Mouse (Mus musculus) stomach, embryonic 14.5 days (tissue): ENCODE measurements around the gene Coq5. TPM values are rescaled to one million over a fixed set of nuclear protein-coding genes. Genes with fewer than 3 reads are reported as not detected.
A peak's percentile ranks its signal among the peaks of the same experiment; 100 is the strongest.

Experiments used
- ATAC-seq: fragments of 200-750 bp; cut with Nextera tagmentation; 2 replicates; pipeline ENCODE4 v1.8.0; 2017; ENCODE audit warnings: low read depth, moderate TSS enrichment; ENCODE audit not compliant: insufficient number of reproducible peaks, insufficient read depth, low FRiP score
- H3K27ac ChIP-seq: fragments of 300-500 bp; sonication (generic); 2 replicates; pipeline ENCODE4 v1.5.1; 2014; ENCODE audit warnings: mild to moderate bottlenecking, low read length, moderate library complexity, mixed read lengths
- H3K27me3 ChIP-seq: fragments of 300-500 bp; sonication (generic); 2 replicates; pipeline ENCODE4 v1.6.1; 2014; ENCODE audit warnings: low read length, control low read depth, mixed read lengths; ENCODE audit not compliant: control insufficient read depth, insufficient read depth
- H3K36me3 ChIP-seq: fragments of 300-500 bp; sonication (generic); 2 replicates; pipeline ENCODE4 v1.6.1; 2014; ENCODE audit warnings: mild to moderate bottlenecking, control low read depth, low read length, moderate library complexity, mixed read lengths; ENCODE audit not compliant: control insufficient read depth, insufficient read depth
- H3K4me1 ChIP-seq: fragments of 300-500 bp; sonication (generic); 2 replicates; pipeline ENCODE4 v1.6.1; 2014; ENCODE audit warnings: low read length, control low read depth, mixed read lengths; ENCODE audit not compliant: control insufficient read depth, insufficient read depth
- H3K4me2 ChIP-seq: fragments of 300-500 bp; sonication (generic); replicated peaks from 2 replicates; pipeline ENCODE4 v1.6.1; 2014; ENCODE audit warnings: low read depth, low read length, control low read depth
- H3K4me3 ChIP-seq: fragments of 300-500 bp; sonication (generic); 2 replicates; pipeline ENCODE4 v1.5.1; 2014; ENCODE audit warnings: low read depth, low read length, control low read depth
- H3K9ac ChIP-seq: fragments of 300-500 bp; sonication (generic); replicated peaks from 2 replicates; pipeline ENCODE4 v1.6.1; 2014; ENCODE audit warnings: low read depth, mild to moderate bottlenecking, control low read depth, low read length, moderate library complexity, mixed read lengths
- H3K9me3 ChIP-seq: fragments of 300-500 bp; sonication (generic); 2 replicates; pipeline ENCODE4 v1.6.1; 2016; ENCODE audit warnings: low read depth, low read length, control low read depth; ENCODE audit not compliant: control insufficient read depth
- WGBS: fragments of 180-500 bp; shearing (Covaris S2); extraction: QIAGEN DNeasy Blood & Tissue Kit; methylation state at CpG from one replicate; pipeline ENCODE4 v1.1.7; 2014; 5-methylcytosine and 5-hydroxymethylcytosine counted together
- polyA plus RNA-seq: library from polyadenylated mRNA; unstranded; fragments of >200 nt; fragmentation: Nextera tagmentation; extraction: Ambion mirVana; gene quantifications from 2 replicates; pipeline ENCODE4 v1.2.1, GENCODE M21; 2014

Gene Coq5
- polyA plus RNA-seq, 1 experiment from 2014 or later = 40.0 TPM

GRCm38 (mm10) chr5:115327610-115328548 lies 48.4 kb downstream of the Coq5 start:
- peak overlapping the region; percentile 95 for H3K4me3 ChIP-seq
- WGBS = 1% methylated on average over 55 of the region's 55 CpGs
- H3K9ac ChIP-seq = peak overlapping the region; percentile 85
- H3K27me3 ChIP-seq = no peaks in the 10 kb centered on the region
- H3K36me3 ChIP-seq = peaks cover 32% of the 10 kb centered on the region
- ATAC-seq = 0 out of 2 replicates have a peak, but pooled peaks have one; percentile 25
- H3K4me2 ChIP-seq = peak overlapping the region; percentile 48
- no peaks in the 10 kb centered on the region for H3K9me3 ChIP-seq
- H3K4me1 ChIP-seq = peaks cover 23% of the 10 kb centered on the region
- peak overlapping the region; percentile 85; the same call in 1 of the 2 replicates for H3K27ac ChIP-seq

- peaks cover 19% of the 10 kb centered on the region for H3K4me1 ChIP-seq
- no peak overlapping the region for H3K4me3 ChIP-seq
- H3K9me3 ChIP-seq = no peaks in the 10 kb centered on the region
- no peak overlapping the region for H3K27ac ChIP-seq
- H3K27me3 ChIP-seq = no peaks in the 10 kb centered on the region
- no peak overlapping the region for H3K9ac ChIP-seq
- 85% methylated on average over 9 of the region's 9 CpGs for WGBS
- peaks cover 58% of the 10 kb centered on the region for H3K36me3 ChIP-seq
- no peak for ATAC-seq
- no peak overlapping the region for H3K4me2 ChIP-seq
Measured at GRCm38 (mm10) chr5:115330955-115331354, 51.5 kb downstream of the Coq5 start.

GRCm38 (mm10) chr5:115333626-115334025 lies 54.2 kb downstream of the Coq5 start:
- peak; percentile 65; the same call in 1 of the 2 replicates for ATAC-seq
- no peak overlapping the region for H3K9ac ChIP-seq
- H3K27me3 ChIP-seq = no peaks in the 10 kb centered on the region
- H3K36me3 ChIP-seq = peaks cover 64% of the 10 kb centered on the region
- H3K4me1 ChIP-seq = peaks cover 11% of the 10 kb centered on the region
- no peak overlapping the region for H3K4me3 ChIP-seq
- 87% methylated on average over 3 of the region's 3 CpGs for WGBS
- H3K4me2 ChIP-seq = no peak overlapping the region
- no peaks in the 10 kb centered on the region for H3K9me3 ChIP-seq
- H3K27ac ChIP-seq = no peak overlapping the region

- H3K9me3 ChIP-seq = no peaks in the 10 kb centered on the region
- H3K36me3 ChIP-seq = peaks cover 30% of the 10 kb centered on the region
- 21% methylated on average over 7 of the region's 7 CpGs for WGBS
- ATAC-seq = no peak
- H3K27ac ChIP-seq = no peak overlapping the region
- H3K4me2 ChIP-seq = peak overlapping the region; percentile 67
- H3K4me3 ChIP-seq = peak overlapping the region; percentile 75
- peak overlapping the region; percentile 84 for H3K9ac ChIP-seq
- no peaks in the 10 kb centered on the region for H3K27me3 ChIP-seq
- peaks cover 11% of the 10 kb centered on the region for H3K4me1 ChIP-seq
Measured at GRCm38 (mm10) chr5:115340007-115340406, 60.5 kb downstream of the Coq5 start.

- peak within 1 kb of the TSS; percentile 67 for H3K4me2 ChIP-seq
- peaks cover 11% of the 10 kb centered on the region for H3K4me1 ChIP-seq
- no peaks in the 10 kb centered on the region for H3K27me3 ChIP-seq
- H3K9me3 ChIP-seq = no peaks in the 10 kb centered on the region
- H3K4me3 ChIP-seq = peak within 1 kb of the TSS; percentile 75
- peak; percentile 89 for ATAC-seq
- peaks cover 33% of the 10 kb centered on the region for H3K36me3 ChIP-seq
- H3K9ac ChIP-seq = peak within 1 kb of the TSS; percentile 84
- peak within 1 kb of the TSS; percentile 70 for H3K27ac ChIP-seq
- WGBS = under 1% methylated on average over 62 of the region's 62 CpGs
Measured at GRCm38 (mm10) chr5:115340577-115341313, 61.3 kb downstream of the Coq5 start, which contains the start of the genes Gatc and Triap1. Gene Gatc (minus strand): TSS chr5:115341178. Gene Triap1 (plus strand): TSS chr5:115341225.

- ATAC-seq = no peak; the same call in 1 of the 2 replicates
- peak overlapping the region; percentile 84 for H3K9ac ChIP-seq
- peaks cover 32% of the 10 kb centered on the region for H3K36me3 ChIP-seq
- peak overlapping the region; percentile 75 for H3K4me3 ChIP-seq
- peaks cover 11% of the 10 kb centered on the region for H3K4me1 ChIP-seq
- 11% methylated on average over 36 of the region's 36 CpGs for WGBS
- H3K27me3 ChIP-seq = no peaks in the 10 kb centered on the region
- no peaks in the 10 kb centered on the region for H3K9me3 ChIP-seq
- H3K27ac ChIP-seq = 0 out of 2 replicates have a peak overlapping the region, but pooled peaks have one; percentile 39
- peak overlapping the region; percentile 67 for H3K4me2 ChIP-seq
Measured at GRCm38 (mm10) chr5:115341314-115342165, 62.1 kb downstream of the Coq5 start.
